Mouse (Mus musculus): ENCODE results near the gene Thap4. TPM values are rescaled to one million over a fixed set of nuclear protein-coding genes. Genes with fewer than 3 reads are reported as not detected.
A peak's percentile ranks its signal among the peaks of the same experiment; 100 is the strongest.

Gene Thap4
- total RNA-seq, 2 experiments from 2014 or later, result 31.2 to 32.7 TPM

GRCm38 (mm10) chr1:93753911-93754572 lies 622 bp downstream of the Thap4 start:
- intact Hi-C loops (cut with DNase I), result no loop called here

DNA sequence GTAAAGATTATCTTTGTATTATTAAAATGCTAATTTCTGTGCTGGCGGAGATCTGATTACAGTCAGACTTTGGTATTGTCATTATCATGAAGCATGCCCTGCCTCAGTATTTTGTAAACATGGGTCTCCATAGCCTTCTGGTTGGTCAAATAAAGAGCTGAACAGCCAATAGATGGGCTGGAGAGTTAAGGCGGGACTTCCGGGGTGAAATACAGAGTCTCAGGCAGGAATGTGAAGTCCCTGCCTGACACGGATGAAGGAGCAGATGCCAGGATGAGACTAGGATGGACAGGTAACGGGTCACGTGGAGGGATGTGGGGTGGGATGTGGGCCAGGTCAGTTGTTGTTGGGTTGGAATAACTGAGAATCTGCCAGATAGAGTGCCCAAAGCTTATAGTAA lies 3.4 kb downstream of the Thap4 start, which contains the start of gene Atg4b:
Gene Atg4b (plus strand): TSS at position 211 of the 400 bp plus-strand sequence.
- DNase-seq (ENCODE audit: extremely low spot score in 1 of 2, low spot score in 2 of 2), result no peak
- intact Hi-C loops (cut with DNase I), result no loop called here

More at GRCm38 (mm10) chr1:93753911-93754572, 622 bp downstream of the Thap4 start:
- DNase-seq (ENCODE audit: extremely low spot score in 1 of 2, low spot score in 2 of 2), result peak in 1 of 2 experiments; percentile 17

- DNase-seq (ENCODE audit: extremely low spot score in 1 of 2, low spot score in 2 of 2), result no peak
- intact Hi-C loops (cut with DNase I), result no loop called here
Measured at GRCm38 (mm10) chr1:93748539-93748938, 6.1 kb downstream of the Thap4 start.

DNA sequence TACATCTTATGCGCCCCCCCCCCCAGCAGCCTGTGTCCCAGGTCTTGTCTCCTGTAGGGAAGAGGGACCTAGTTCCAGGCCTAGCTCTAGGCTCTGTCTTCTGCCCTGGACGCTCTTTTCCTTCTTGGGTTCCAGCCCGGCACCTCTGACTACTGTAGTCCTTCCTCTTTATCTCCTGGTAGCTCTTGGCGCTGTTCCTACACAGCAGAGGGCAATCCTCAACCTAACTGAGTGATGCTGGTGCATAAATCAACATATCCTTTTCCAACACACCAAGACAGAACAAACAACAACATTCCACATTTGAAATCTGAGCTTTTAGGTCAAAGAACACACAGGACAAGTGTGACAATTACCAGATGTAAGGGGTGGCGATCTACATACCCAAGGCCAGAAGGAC lies 8.5 kb downstream of the Thap4 start:
- DNase-seq (ENCODE audit: extremely low spot score in 1 of 2, low spot score in 2 of 2), result no peak
- intact Hi-C loops (cut with DNase I), result no loop called here

DNA sequence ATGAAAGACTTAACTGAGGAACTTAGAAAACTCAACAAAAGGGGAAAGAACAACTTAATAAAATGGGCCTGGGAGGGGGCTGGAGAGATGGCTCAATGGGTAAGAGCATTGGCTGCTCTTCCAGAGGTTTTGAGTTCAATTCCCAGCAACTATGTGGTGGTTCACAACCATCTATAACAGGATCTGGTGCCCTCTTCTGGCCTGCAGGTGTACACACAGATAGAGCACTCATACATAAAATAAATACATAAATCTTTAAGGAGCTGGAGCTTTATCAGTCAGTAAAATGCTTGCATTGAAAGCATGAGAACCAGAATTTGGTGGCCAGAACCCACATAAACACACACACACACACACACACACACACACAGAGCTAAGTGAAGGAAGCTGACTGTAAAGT lies 11.8 kb downstream of the Thap4 start:
- intact Hi-C loops (cut with DNase I), result no loop called here
- no peak for DNase-seq (ENCODE audit: extremely low spot score in 1 of 2, low spot score in 2 of 2)

DNA sequence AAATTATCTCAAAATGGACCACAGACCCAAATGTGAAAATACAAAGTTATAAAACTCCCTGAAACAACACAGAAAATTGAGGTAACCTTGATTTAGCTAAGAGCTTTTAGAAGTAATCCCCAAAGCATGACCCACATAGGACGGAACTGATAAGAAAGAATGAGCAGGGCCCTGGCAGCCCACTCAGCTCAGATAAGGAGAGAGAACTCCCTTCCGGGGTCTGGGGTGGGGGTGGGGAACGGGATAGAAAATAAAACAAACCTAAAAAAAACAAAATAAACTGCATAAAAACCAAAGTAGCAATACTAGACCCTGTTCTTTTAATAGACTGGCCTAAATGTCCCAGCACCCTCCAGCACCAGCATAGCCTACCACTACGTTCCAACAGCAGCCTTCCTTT lies 12.7 kb downstream of the Thap4 start:
- no peak for DNase-seq (ENCODE audit: extremely low spot score in 1 of 2, low spot score in 2 of 2)
- intact Hi-C loops (cut with DNase I), result no loop called here

DNA sequence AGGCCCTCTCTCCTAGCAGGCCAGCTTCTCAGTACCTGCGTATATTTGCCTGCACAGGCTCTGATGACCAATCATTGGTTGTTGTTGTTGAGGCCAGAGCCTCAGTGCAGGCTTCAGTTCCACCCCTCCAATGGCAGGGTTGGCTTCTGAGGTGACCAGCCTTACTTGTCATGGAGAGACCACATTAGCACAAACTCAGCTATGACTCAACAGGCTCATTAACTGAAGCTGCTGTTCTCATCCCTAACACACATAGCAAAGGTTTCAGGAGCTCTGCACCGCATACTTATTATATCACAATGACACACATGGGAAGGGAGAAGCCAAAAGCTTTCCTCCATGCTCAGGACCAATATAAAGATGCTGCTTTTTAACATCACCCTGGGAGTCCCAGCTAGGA lies 14.0 kb downstream of the Thap4 start:
- DNase-seq (ENCODE audit: extremely low spot score in 1 of 2, low spot score in 2 of 2), result no peak
- intact Hi-C loops (cut with DNase I), result no loop called here

- intact Hi-C loops (cut with DNase I), result no loop called here
- DNase-seq (ENCODE audit: extremely low spot score in 1 of 2, low spot score in 2 of 2), result no peak
Measured at GRCm38 (mm10) chr1:93737711-93738110, 17.0 kb downstream of the Thap4 start.

- intact Hi-C loops (cut with DNase I), result no loop called here
- DNase-seq (ENCODE audit: extremely low spot score in 1 of 2, low spot score in 2 of 2), result no peak
Measured at GRCm38 (mm10) chr1:93735859-93736258, 18.8 kb downstream of the Thap4 start.

- DNase-seq (ENCODE audit: extremely low spot score in 1 of 2, low spot score in 2 of 2), result no peak
- intact Hi-C loops (cut with DNase I), result no loop called here
Measured at GRCm38 (mm10) chr1:93731880-93732281, 22.8 kb downstream of the Thap4 start.

- peak in 1 of 2 experiments; percentile 26 for DNase-seq (ENCODE audit: extremely low spot score in 1 of 2, low spot score in 2 of 2)
- intact Hi-C loops (cut with DNase I), result no loop called here
Measured at GRCm38 (mm10) chr1:93731103-93731502, 23.6 kb downstream of the Thap4 start.

- intact Hi-C loops (cut with DNase I), result no loop called here
- peak in 1 of 2 experiments; percentile 70 for DNase-seq (ENCODE audit: extremely low spot score in 1 of 2, low spot score in 2 of 2)
Measured at GRCm38 (mm10) chr1:93726974-93727373, 27.7 kb downstream of the Thap4 start.

- intact Hi-C loops (cut with DNase I), result no loop called here
- no peak for DNase-seq (ENCODE audit: extremely low spot score in 1 of 2, low spot score in 2 of 2)
Measured at GRCm38 (mm10) chr1:93726116-93726515, 28.5 kb downstream of the Thap4 start.

GRCm38 (mm10) chr1:93725665-93726064 lies 29.0 kb downstream of the Thap4 start:
- DNase-seq (ENCODE audit: extremely low spot score in 1 of 2, low spot score in 2 of 2), result no peak
- intact Hi-C loops (cut with DNase I), result no loop called here

DNA sequence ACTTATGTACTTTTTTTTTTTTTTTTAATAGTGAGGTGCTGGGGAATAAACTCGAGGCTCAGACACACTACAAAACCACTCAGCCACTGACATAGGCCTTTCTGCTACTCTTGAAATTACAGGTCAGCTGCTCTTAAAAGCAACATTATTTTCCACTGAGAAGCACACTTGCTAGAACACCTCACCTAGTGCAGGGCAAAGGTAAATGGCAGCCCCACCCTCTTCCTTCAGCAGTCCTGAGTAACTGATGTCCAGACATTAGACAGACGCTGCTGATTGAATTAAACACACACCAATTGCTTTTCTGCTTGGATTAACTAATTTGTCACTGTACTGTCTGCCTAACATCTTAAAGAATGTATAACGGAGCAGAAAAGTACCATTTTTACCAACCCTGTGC lies 30.0 kb downstream of the Thap4 start:
- no peak for DNase-seq (ENCODE audit: extremely low spot score in 1 of 2, low spot score in 2 of 2)
- intact Hi-C loops (cut with DNase I), result no loop called here

- DNase-seq (ENCODE audit: extremely low spot score in 1 of 2, low spot score in 2 of 2), result no peak
- intact Hi-C loops (cut with DNase I), result no loop called here
Measured at GRCm38 (mm10) chr1:93721557-93721956, 33.1 kb downstream of the Thap4 start.

DNA sequence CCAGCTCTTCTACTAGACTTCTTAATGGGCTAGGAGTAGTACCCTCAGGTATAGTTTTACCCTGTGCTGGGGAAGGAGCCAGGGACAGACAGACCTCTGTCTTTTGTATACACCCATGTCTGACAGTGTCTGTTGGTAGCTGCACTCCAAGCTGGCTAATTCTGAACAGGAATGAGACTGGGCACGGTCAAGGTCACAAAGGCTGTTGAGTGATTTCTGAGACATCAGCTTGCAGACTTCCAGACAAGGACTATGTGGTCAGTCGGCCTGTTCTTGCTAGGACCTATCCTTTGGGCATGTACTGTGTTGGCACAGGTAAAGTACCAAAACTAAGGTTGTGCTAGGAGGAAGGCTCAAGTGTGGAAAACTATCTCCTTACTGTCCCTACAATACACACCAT lies 38.5 kb downstream of the Thap4 start:
- intact Hi-C loops (cut with DNase I), result no loop called here
- DNase-seq (ENCODE audit: extremely low spot score in 1 of 2, low spot score in 2 of 2), result no peak

GRCm38 (mm10) chr1:93705389-93705788 lies 49.3 kb downstream of the Thap4 start:
- DNase-seq (ENCODE audit: extremely low spot score in 1 of 2, low spot score in 2 of 2), result no peak
- intact Hi-C loops (cut with DNase I), result no loop called here

- no peak for DNase-seq (ENCODE audit: extremely low spot score in 1 of 2, low spot score in 2 of 2)
- intact Hi-C loops (cut with DNase I), result no loop called here
Measured at GRCm38 (mm10) chr1:93704341-93704740, 50.3 kb downstream of the Thap4 start.

DNA sequence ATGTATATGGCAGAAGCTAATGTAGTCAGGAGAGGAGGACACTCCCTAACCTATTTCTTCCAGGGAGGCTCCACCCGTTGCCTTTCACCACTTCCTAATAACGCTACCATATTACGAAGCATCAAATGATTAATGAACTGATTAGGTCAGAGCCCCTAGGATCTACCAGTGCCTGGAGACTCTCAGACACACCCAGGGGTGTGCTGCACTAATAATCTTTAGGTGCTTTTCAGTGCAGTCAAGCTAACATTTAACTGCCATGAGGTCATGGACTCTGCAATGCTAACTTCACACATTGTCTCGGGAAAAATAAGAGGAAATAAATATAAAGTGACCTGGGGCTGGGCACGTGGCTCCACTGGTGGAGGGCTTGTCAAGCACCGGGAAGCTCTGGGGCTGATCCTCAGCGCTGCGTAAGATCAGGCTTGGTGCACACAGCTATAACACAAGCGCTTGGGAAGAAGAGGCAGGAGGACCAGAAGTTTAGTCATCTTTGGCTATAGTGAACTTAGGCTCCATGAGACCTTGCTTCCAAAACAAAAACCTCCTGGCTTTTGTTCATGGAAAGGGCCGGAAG lies 51.1 kb downstream of the Thap4 start:
- intact Hi-C loops (cut with DNase I), result no loop called here
- no peak for DNase-seq (ENCODE audit: extremely low spot score in 1 of 2, low spot score in 2 of 2)

DNA sequence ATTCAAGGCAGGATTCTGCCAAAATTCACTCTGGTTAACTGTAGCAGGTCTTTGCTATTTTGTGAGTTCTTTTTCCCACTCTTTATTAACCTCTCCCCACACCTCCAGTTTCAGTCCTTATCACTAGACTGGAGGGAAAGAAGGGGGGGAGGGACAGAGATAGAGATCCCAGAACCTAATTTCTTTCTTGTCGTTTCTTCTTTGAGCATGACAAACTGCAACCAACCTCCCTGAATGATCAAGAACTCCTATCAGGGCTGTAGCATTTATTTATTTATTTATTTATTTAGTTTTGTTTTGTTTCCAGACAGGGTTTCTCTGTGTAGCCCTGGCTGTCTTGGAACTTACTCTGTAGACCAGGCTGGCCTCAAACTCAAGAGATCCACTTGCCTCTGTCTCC lies 52.6 kb downstream of the Thap4 start:
- intact Hi-C loops (cut with DNase I), result no loop called here
- no peak for DNase-seq (ENCODE audit: extremely low spot score in 1 of 2, low spot score in 2 of 2)

Measured in left cerebral cortex, postnatal 10 days (tissue).